Mouse (Mus musculus): ENCODE measurements at regions not wholly inside any gene's neighbourhood (a gene's known extent, or its start where the extent isn't known, plus 50 kb on each side); places are given as distances from the start of the nearest gene placed in this dataset.

DNA sequence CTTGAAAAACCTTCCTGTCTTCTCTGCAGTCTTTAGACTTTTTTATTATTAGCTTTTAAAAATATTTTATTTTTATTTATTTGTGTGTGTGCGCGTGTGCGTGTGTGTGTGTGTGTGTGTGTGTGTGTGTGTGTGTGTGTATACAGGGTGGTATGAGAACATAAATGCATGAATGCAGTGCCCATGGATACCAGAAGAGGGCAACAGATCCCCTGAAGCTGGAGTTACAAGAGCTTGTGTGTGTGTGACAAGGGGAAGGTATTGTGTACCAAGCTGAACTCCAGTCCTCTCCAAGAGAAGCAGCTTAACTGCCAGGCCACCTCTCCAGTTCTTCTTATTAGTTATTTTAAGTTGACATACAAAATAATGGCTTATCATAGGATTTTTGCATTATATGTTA lies 385.0 kb upstream of the Xylt1 start:
- TF ChIP-seq CTCF (conservative IDR thresholded peaks at IDR 0.05; ENCODE audit: low read length) = no peak
- no peak for TF ChIP-seq NANOG (IDR thresholded peaks at IDR 0.05; ENCODE audit: borderline replicate concordance, low read length)
- no peak for TF ChIP-seq POU5F1 (IDR thresholded peaks at IDR 0.05; ENCODE audit: borderline replicate concordance, low read length)

Data from E14TG2a.4 (cell line).